15 mouse cellular contexts compared by ENCODE assay signal in genomic region chr5:88917221-88917620, GRCm38 (mm10). TPM values are rescaled to one million over a fixed set of nuclear protein-coding genes. Genes with fewer than 3 reads are reported as not detected.
"Had no signal": no experiment of that assay in that cellular context is flagged by ENCODE, and none has a peak within 500 bp of the region (broad histone marks: within the 10 kb centered on the region; RNA-seq: fewer than 3 reads in every experiment).

No protein-coding gene starts in this region.

- ATAC-seq: lung, postnatal 0 days; midbrain, embryonic 13.5 days; midbrain, embryonic 16.5 days had no signal

- H3K27me3 ChIP-seq: liver, embryonic 13.5 days; midbrain, embryonic 13.5 days; neural tube, embryonic 13.5 days had no signal

- H3K27ac ChIP-seq: liver, embryonic 13.5 days; midbrain, embryonic 10.5 days; midbrain, embryonic 13.5 days; neural tube, embryonic 13.5 days had no signal

- H3K36me3 ChIP-seq: liver, embryonic 13.5 days; midbrain, embryonic 10.5 days; midbrain, embryonic 13.5 days; neural tube, embryonic 13.5 days had no signal

- H3K4me2 ChIP-seq: liver, embryonic 13.5 days; lung, embryonic 14.5 days; midbrain, embryonic 13.5 days; neural tube, embryonic 13.5 days had no signal

- H3K4me1 ChIP-seq: megakaryocyte, embryonic 14.5 days; midbrain, embryonic 10.5 days; midbrain, embryonic 13.5 days; neural tube, embryonic 13.5 days had no signal

- H3K9ac ChIP-seq: liver, embryonic 13.5 days; lung, embryonic 14.5 days; midbrain, embryonic 13.5 days; neural tube, embryonic 13.5 days had no signal

- H3K4me3 ChIP-seq: liver, embryonic 13.5 days; megakaryocyte, embryonic 14.5 days; midbrain, embryonic 10.5 days; midbrain, embryonic 13.5 days; myocyte; neural tube, embryonic 13.5 days had no signal

- H3K9me3 ChIP-seq: liver, embryonic 13.5 days; midbrain, embryonic 10.5 days; midbrain, embryonic 13.5 days; neural tube, embryonic 13.5 days had no signal

- DNase-seq: kidney, postnatal 10 days; kidney, postnatal 36 days; liver, embryonic 13.5 days; lung, embryonic 14.5 days; retina, postnatal 1 day; right cerebral cortex, postnatal 25 days; thymus, postnatal 25 days had no signal

RNA-seq across cellular contexts. Expression of gene Slc4a4, which starts 30.6 kb away (rescaled TPM):
- total RNA-seq: monocyte, adult 5-6 weeks had no signal
